Mouse (Mus musculus): ENCODE results near the gene Gucy2c.

DNA sequence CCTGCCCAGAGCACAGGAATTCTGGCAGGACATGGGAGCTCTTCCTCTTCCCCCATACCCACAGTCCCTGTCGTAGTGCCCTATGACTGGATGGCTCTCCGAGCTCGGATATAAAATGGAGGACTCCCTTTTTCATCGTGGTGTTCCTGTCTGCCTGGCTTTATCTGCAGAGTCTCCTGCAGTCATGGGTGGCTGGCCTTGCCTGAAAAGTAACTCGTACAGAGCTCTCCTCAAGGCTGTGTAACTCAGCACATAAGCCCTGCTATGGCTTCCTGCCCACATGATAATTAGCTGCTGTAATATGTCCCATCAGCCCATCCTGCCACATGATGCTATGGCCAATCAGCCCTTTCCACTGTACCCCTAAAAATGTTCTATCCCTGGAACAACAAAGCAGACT is 96.1 kb downstream of the Gucy2c start:
- no peak for TF ChIP-seq CTCF (IDR thresholded peaks at IDR 0.05; ENCODE audit: borderline replicate concordance, extremely low read depth, insufficient read depth, insufficient read length)
- no peak for TF ChIP-seq POLR2A (IDR thresholded peaks at IDR 0.05; ENCODE audit: borderline replicate concordance, extremely low read depth, insufficient read depth, insufficient read length, poor library complexity, severe bottlenecking)

Data from brain, embryonic 14.5 days (tissue).